Mouse (Mus musculus) spleen, adult 10 weeks (tissue): ENCODE results near the gene Btbd35f10. TPM values are rescaled to one million over a fixed set of nuclear protein-coding genes. Genes with fewer than 3 reads are reported as not detected.

ENCODE experiments used
- polyA plus RNA-seq: library from polyadenylated mRNA; stranded (reverse); fragments of 350-450 nt; fragmentation: Illumina TruSeq; extraction: RNeasy Lipid Tissue Mini Kit (QIAGEN cat#74804); gene quantifications from one replicate; pipeline ENCODE4 v1.2.3, GENCODE M21; 2015; ENCODE audit warnings: low replicate concordance; ENCODE audit not compliant: insufficient read depth

The Btbd35f10 gene
- not detected for polyA plus RNA-seq

DNA sequence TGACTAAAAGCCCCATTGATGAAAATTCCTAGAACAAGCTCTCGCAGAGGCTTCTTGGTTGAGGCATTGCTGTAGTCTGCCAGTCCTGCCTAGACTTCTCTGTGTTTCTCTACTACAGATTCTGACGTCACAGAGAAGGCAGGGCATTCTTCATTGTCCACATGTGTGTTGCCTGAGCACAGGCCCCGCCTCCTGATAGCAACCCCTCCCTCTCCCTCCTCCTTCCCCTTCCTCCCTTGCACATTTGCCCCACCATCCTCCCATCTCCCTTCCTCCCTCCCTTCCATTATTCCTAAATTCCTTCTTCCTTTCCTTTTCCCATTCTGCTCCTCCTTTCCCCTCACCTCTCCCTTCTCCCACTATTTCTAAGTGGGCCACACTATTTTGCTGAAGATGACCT lies at the start of gene Btbd35f10:
Gene Btbd35f10 (minus strand): TSS at position 101 of the 400 bp plus-strand sequence.

Other genes with a start within 250 kb of the Btbd35f10 start
- gene Btbd35f18, start 52.7 kb downstream of the Btbd35f10 start, polyA plus RNA-seq, result not detected
- not detected for gene Btbd35f16, start 204.1 kb upstream of the Btbd35f10 start, polyA plus RNA-seq